Mouse (Mus musculus) bone marrow macrophage, adult 2 months (primary cell): ENCODE measurements around the gene Ngfr. TPM values are rescaled to one million over a fixed set of nuclear protein-coding genes. Genes with fewer than 3 reads are reported as not detected.
A peak's percentile ranks its signal among the peaks of the same experiment; 100 is the strongest.

Experiments
- H3K27ac ChIP-seq: 2 replicates; pipeline ENCODE4 v1.5.1; 2012; ENCODE audit warnings: low read depth, low read length; ENCODE audit not compliant: insufficient read depth
- H3K4me1 ChIP-seq: 2 replicates; pipeline ENCODE4 v1.6.1; 2012; ENCODE audit warnings: low read length; ENCODE audit not compliant: control insufficient read depth, insufficient read depth
- H3K4me3 ChIP-seq: 2 replicates; pipeline ENCODE4 v1.5.1; 2012; ENCODE audit warnings: mild to moderate bottlenecking, low read length, moderate library complexity; ENCODE audit not compliant: insufficient read depth
- CTCF ChIP-seq: IDR thresholded peaks from 2 replicates; pipeline ENCODE4 v1.5.1; 2012; ENCODE audit warnings: low read depth, mild to moderate bottlenecking, low read length, moderate library complexity
- POLR2A ChIP-seq: IDR thresholded peaks from 2 replicates; pipeline ENCODE4 v1.6.1; 2012; ENCODE audit warnings: mild to moderate bottlenecking, low read depth, low read length, borderline replicate concordance
- polyA plus RNA-seq: library from polyadenylated mRNA; stranded (reverse); fragments of >200 nt; gene quantifications from 2 replicates; pipeline ENCODE4 v1.2.4, GENCODE M21; 2012; ENCODE audit not compliant: missing spikeins, insufficient read depth, insufficient read length

The Ngfr gene
- polyA plus RNA-seq, 1 experiment: not detected

GRCm38 (mm10) chr11:95583396-95583795 lies 4.1 kb downstream of the Ngfr start:
- H3K27ac ChIP-seq: no peak overlapping the region
- no peaks in the 10 kb centered on the region for H3K4me1 ChIP-seq
- TF ChIP-seq CTCF (no peak), POLR2A (no peak)
- no peak overlapping the region for H3K4me3 ChIP-seq

DNA sequence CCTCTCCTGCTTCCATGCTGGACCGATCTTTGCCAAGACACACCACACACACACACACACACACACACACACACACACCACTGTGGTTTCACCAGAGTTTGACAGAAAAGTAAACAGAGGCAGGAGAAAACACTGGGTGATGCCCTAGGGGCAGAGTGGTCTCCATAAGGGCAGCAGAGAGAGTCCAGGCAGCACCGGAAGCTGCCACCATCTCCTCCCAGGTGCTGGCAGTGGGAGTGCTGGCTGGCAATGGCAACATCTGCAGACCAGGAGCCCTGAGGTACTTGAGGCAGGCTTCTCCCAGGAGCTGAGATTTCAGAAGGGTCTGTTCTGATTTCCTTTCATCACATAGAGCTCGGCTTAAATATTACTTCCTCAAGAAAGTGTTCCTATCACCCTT lies 5.3 kb downstream of the Ngfr start:
- TF ChIP-seq CTCF (no peak), POLR2A (no peak)

GRCm38 (mm10) chr11:95579455-95579854 lies 8.1 kb downstream of the Ngfr start:
- no peak for TF ChIP-seq POLR2A
- no peak for TF ChIP-seq CTCF
- Histone ChIP-seq H3K4me1 (no peaks in the 10 kb centered on the region), H3K4me3 (no peak overlapping the region), H3K27ac (no peak overlapping the region)

More for the DNA sequence above, 5.3 kb downstream of the Ngfr start:
- Histone ChIP-seq H3K4me3 (no peak overlapping the region), H3K27ac (no peak overlapping the region), H3K4me1 (no peaks in the 10 kb centered on the region)

DNA sequence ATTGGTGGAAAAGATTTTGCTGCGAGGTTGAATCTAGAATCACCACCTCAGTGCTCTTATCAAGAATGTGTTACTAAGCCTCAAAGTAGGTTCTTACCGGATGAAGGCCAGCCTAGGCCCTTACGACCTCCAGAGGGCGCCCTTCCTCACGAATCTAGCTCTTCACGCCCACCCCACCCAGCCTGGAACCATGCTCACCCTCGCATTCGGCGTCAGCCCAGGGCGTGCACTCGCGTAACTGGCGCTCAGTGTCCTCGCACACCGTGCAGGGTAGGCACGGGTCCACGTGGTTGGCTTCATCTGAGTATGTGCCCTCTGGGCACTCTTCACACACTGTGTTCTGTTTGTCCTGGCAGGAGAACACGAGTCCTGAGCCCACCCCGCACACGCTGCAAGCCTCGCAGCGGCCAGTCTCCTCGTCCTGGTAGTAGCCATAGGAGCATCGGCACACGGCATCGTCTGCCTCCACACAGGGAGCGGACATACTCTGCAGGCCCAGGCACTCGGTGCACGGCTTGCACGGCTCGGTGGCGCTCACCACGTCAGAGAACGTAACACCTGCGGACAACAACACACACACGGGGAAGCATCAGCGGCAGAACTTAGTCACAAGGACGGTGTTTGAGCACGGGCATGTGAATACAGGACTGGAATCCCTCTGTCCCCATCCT lies 9.6 kb downstream of the Ngfr start:
- Histone ChIP-seq H3K4me1 (no peaks in the 10 kb centered on the region), H3K4me3 (no peak overlapping the region), H3K27ac (no peak overlapping the region)
- TF ChIP-seq POLR2A (no peak), CTCF (peak; percentile 84)

DNA sequence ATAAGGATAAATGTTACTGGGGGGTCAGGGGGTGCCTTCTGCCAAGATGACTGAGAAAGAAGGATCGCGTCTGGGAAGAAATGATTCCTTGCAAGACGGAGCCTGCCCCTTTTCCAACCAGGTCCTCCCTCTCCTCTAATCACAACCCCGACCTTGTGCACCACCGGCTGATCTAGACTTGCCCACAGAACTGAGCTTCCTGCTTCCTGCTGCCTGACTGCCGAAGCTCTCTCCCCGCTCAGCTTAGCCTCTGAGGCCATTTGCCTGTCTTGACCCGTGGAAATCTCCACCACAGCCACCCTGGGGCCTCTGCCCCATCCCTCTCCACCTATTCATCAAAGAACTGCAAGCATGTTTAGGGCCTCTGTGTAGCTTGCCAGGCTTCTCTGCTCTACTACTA lies 11.2 kb downstream of the Ngfr start:
- no peaks in the 10 kb centered on the region for H3K4me1 ChIP-seq
- TF ChIP-seq CTCF (no peak), POLR2A (no peak)
- no peak overlapping the region for H3K27ac ChIP-seq
- H3K4me3 ChIP-seq: no peak overlapping the region

- Histone ChIP-seq H3K4me1 (no peaks in the 10 kb centered on the region), H3K4me3 (no peak overlapping the region), H3K27ac (no peak overlapping the region)
- TF ChIP-seq CTCF (no peak), POLR2A (no peak)
Observed at GRCm38 (mm10) chr11:95575791-95576190, 11.7 kb downstream of the Ngfr start.

DNA sequence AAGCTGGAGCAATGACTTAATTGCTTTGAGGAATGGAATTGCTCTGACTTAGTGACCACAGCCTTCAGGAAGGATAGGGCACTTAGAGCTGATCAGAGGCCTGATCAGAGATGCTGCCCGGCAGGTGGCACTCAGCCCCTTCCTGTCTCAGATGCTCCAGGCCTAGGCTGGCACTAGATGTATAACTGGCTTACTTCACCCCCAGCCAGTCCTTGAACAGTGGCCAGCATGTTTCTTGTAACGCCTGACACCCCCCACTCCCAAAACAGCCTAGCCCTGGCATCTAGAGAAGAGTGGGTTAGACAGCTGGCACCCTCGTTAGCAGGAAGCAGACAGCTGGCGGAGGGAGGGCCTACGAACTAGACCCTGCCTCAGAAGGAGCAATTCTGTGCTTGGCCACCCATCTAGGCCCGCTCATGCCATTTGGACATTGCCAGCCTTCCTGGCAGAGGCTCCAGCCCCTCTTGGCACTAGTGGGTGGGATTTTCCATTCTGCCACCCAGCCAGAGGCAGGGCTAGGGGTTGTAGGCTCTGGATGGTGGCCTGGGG lies 12.7 kb downstream of the Ngfr start:
- Histone ChIP-seq H3K4me3 (no peak overlapping the region), H3K4me1 (no peaks in the 10 kb centered on the region), H3K27ac (no peak overlapping the region)
- no peak for TF ChIP-seq CTCF
- no peak for TF ChIP-seq POLR2A

DNA sequence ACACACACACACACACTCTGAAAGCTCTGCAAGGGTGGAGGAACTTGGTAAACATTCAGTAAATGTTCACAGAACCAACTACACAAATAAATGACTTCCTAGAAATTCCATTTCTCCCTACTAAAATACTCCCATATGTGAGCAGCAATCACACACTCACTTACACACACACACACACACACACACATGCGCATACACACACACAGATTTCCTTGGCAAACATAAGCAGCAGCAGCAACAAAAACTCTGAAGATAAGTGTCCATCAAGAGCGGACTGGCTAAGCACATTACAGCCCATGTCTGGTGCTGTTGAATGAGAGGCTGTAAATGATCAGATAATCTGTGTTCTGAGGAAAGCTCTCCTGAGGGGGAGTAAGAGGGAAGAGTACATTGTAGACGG lies 15.3 kb downstream of the Ngfr start:
- Histone ChIP-seq H3K27ac (no peak overlapping the region), H3K4me1 (no peaks in the 10 kb centered on the region), H3K4me3 (no peak overlapping the region)
- TF ChIP-seq POLR2A (no peak), CTCF (no peak)

GRCm38 (mm10) chr11:95571755-95572154 lies 15.8 kb downstream of the Ngfr start:
- Histone ChIP-seq H3K4me1 (no peaks in the 10 kb centered on the region), H3K27ac (no peak overlapping the region), H3K4me3 (no peak overlapping the region)
- TF ChIP-seq POLR2A: no peak
- TF ChIP-seq CTCF: no peak

GRCm38 (mm10) chr11:95570827-95571619 lies 16.5 kb downstream of the Ngfr start:
- TF ChIP-seq CTCF (no peak), POLR2A (no peak)
- Histone ChIP-seq H3K27ac (no peak overlapping the region), H3K4me3 (no peak overlapping the region), H3K4me1 (no peaks in the 10 kb centered on the region)
